Mouse (Mus musculus) brain, adult 2 months (tissue): Measurements from ENCODE around the gene Nemp2.
A peak's percentile ranks its signal among the peaks of the same experiment; 100 is the strongest.
"Not testable (repeated sequence)": the region's sequence is repeated elsewhere in the genome, so short reads cannot be mapped to it uniquely, and the experiment has no call there.

Source experiments
- DNase-seq: peaks from one replicate; pipeline ENCODE4 v3.0.0; 2011; ENCODE audit warnings: low read depth, low spot score

The Nemp2 gene

DNA sequence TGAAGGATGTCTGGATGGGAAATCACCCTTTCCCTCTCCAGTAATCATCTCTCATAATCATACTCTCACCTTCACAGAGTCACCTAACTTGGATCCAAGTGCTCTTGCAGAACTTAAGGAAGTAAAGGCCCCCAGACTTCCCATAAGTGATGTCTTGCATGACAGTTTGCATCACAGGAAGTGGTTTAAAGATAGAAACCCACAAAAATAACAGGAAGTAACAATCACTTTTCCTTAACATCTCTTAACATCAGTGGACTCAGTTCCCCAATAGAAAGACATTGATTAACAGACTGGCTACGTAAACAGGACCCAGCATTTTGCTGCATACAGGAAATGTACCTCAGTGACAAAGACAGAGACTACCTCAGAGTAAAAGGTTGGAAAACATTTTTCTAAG is 22.9 kb downstream of the Nemp2 start:
- no peak for DNase-seq

DNA sequence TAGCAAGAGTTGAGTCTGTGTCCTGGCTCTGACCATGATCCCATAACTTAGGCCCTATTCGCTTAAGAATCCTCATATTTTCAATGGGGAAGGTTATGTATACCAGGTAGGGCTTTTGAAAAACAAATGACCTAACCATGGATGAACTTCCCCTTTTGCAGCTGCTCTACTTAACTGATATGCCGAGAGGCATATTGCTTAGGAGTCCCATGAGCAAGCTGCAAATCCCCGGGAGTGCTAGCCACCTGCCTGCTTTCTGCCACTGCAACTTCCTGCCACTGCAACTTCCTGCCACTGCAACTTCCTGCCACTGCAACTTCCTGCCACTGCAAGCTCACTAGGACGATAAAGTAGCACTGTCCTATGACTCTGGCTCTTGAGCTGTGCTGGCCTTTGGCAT is 24.6 kb downstream of the Nemp2 start:
- DNase-seq, result no peak

DNA sequence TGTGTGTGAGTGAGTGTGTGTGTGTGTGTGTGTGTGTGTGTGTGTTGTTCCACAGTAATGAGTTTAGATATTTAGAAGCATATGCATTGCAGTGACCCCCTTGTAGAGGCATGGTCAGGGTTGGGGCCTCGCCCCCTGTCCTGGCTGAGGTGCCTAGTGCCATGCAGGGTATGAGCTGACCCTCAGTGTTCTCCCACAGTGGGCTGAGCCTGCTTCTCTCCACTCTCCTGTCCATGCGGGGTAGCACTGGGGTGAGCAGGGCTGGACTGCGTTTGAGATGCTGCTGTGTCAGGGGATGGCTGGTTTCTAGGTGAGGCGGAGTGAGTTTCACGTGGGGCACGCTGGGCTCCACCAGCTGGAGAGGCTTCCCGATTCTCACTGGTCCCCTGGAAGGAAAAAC is 27.7 kb downstream of the Nemp2 start:
- no peak for DNase-seq

DNA sequence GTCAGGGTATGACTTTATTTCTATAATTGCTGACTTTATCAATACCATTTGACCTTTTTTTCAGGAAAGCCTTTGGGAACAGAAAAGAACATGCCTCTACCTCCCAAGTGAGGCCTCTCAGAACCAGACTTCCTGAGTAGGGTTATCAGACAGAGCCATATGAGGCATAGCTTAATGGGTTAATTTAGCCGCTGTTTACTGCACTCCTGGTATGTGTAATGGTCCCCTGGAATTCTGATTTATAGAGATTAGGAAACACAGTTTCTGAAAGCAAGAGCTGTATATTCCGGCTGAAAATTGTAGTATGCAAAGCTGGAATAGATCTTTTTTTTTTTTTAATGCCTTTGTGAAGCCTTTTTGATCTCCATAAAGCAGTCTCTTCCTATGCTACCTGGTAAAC is 29.8 kb downstream of the Nemp2 start:
- DNase-seq, result no peak

DNA sequence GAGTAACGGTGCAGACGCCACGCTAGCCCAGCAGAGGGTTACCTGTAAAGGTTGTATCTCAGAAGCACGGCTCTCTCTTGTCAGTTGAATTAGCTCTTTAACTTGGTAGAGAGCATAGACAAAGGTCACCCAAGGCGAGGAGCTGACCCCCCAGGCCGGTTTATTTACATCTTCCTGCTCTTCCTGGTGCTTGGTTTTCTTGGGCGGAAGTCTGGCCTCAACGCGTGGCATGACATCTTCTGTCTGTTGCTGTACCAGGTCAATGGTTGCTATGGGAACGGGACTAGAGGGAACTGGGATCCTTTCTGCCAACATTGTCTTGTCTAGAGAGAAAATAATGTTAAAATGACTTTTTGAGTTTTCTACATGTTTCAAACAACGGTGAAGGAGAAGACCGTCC is 30.3 kb downstream of the Nemp2 start:
- DNase-seq, result no peak

DNA sequence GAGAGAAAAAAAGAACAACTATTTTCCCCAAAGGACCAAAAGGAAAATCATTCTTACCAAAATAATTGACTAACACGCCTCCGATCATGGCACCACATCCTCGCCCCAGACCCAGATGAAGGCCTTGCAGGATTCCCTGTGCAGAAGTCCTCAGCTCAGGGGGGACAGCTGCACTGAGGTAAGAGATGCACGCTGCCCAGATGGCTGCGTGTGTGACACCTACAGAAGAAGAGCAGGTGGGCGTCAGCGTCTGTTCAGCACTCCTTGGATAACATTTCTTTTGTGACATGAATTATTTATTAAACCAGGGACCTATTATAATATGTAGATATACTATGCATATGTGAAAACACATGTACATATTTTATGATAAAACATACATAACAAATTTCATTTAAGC is 32.7 kb downstream of the Nemp2 start:
- peak; percentile 86 for DNase-seq

DNA sequence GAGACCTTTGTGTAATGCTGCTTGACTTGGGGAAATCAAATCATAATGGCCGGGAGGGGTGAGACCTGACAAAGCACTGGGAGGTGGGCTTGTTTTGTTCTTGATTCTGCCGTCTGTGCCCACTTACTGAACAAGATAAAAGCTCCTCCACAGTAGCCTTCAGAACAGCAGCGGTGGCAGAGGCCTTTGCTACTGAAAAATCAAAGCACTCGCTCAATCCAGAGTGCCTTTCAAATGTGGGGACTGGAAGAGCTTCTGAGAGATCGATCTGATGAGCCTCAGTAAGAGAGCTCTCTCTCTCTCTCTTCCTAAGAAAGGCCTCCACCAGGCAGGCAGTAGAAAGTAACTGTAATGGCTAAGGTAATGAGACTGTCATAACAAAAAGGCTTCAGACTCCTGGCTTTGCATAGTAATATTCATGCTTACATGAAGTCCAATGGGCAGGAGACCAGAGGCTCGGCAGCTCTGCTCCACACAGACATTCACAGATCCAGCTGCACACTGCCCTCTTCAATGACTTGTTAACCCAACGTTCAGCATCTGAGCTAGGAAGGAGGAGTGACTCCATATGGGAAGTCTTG is 38.3 kb downstream of the Nemp2 start:
- peak; percentile 21 for DNase-seq

DNA sequence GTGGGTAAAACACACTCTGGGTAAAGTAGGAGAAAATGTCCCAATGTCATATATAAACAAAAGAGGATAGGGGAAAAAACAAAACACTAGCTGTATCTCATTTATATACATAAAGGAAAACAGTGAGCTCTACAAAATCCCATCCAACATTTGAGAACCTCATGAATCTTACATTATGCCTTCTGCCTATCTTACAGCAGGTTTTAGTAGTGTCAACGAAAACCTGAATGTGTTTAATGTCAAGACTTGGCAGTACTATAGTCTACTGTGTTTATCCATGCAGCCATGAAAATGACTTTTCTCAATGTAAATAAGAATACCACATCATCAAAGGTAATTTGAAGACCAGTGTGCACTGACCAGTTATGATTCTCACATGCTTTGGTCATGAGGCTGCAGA is 39.4 kb downstream of the Nemp2 start:
- DNase-seq, result no peak

DNA sequence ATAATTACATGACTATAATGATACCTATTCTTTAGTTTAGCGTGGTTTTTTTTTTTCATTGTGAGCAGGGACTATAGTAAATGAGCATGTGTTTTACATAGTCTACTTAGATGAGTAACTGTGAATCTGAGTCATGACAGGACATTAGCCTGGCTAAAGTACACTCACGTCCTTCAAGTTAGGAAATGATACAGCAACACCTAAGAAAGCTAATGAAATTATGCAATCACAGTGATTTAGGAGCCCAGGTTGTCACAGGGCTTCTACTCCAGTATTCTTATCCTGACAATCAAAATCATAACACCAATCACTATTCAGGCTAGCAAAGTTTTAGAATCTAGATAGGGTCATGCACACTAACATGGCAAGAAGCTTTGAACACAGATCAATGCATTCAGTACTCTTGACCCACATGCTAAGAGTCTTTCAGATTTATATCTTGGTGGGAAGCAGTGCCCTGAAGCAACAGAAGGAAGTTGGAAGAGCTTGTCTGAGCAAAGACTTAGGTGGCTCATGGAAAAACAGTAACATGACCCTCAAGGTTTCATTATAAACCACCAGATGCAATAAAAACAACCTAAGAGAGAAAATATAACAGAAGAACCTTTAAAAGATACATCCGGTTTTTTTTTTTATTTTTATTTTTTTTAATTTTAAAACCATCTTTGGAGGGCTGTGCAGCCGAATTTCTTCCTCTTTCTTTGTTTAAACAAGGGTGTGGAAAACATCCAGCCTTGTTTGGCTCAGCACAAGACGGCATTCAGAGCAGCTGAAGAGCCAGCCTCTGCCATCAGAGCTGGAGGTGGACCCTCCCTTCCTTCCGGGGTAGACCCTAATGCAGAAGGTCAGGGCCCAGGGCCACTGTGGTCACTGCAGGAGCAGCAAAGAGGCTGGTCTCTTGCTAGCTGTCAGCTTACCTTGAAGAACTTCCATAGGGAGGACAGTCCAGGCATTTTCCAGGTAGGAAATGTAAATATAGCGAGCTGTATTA is 45.4 kb downstream of the Nemp2 start:
- DNase-seq, result no peak

DNA sequence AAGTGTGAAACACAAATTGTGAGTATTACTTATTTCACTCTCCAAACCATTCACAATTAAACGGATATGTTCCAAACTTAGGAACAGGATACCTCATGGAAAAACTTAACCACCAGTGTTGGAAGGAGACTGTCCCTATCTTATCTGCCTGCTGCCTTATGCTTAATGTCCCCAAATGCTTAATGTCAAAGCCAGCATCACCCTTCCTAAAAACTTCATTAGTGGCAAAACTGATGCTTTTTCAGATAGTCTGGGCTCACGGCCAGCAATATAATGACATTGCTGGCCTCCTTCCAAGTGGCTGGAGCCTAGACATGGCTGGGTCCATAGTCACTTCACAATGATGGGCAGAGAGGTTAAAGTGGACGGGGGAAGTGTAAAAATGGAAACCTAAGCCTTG is 46.1 kb downstream of the Nemp2 start:
- DNase-seq, result peak; percentile 64

DNA sequence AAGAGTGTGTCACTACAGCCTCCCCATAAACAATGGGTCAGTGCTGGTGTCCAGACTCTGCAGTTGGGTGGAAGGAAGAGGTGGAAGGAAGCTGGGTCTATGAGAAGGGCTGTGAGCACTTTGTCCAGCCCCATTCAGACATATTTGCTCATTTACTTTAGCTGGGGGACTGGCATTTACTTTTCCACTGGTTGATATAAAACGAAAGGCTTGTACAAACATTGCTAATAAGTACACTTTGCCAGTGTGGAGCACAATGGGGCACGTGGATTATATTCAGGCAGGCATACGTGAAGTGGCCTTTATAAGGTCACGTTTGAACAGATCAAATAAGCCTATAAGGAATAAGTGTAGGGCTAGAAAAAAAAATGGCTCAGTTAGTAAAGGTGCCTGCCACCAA is 53.0 kb downstream of the Nemp2 start:
- DNase-seq, result no peak

DNA sequence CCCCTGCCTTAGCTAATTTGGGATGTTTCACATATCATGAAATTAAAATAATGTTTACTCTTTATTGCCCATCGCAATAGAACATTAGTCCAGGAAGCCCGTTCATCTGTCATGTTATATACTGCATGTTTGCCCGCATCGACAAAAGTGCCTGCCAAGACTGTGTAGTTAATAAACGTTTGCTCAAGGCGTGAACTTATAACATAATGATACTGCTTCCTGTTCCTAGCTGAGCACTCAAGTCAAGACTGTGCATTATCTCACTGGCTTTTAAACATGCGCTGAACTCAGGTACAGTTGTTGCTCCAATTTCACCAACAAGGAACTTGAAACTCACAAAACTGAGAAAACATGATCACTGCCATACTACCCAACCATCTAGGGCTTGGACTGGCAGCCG is 57.1 kb downstream of the Nemp2 start:
- DNase-seq, result no peak

DNA sequence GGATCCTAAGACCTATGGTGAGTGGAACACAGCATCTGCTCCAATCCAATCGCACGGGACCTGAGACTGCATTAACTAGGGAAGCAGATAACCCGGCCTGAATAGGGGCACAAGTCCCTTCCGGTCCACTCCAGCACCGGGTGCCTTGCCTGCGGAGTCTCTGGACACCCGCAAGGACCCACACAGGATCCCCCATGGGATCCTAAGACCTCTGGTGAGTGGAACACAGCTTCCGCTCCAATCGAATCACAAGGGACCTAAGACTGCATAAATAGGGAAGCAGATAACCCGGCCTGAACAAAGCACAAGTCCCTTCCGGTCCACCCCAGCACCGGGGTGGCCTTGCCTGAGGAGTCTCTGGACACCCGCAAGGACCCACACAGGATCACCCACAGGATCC is 64.0 kb downstream of the Nemp2 start:
- DNase-seq, result not testable (repeated sequence)
